Comparison of ENCODE assay signal across 9 mouse cellular contexts in the genomic region with DNA sequence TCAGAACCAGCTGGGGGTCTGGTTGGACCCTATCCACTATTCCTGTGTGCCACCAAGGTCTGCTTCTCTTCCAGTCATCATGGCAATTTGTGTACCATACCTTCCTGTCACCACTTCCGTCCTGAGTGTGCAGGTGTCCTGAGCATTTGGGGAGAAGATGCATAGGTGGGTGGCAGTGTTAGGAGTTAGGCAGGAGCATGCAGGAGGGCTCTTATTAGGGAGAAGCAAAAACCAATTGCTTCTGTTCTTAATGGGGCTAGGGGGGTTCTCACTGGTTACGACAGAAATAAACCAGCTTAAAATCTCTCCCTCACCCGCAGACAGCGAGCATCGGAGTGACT. TPM values are rescaled to one million over a fixed set of nuclear protein-coding genes. Genes with fewer than 3 reads are reported as not detected.
DNase-seq lines count a peak whose midpoint lies in the region; ATAC-seq and TF ChIP-seq lines count a peak whose summit lies in the region.
"Had no signal": no experiment of that assay in that cellular context is flagged by ENCODE, and none has a peak within 500 bp of the region (broad histone marks: within the 10 kb centered on the region; RNA-seq: fewer than 3 reads in every experiment).

No protein-coding gene starts in this region.

- H3K4me3 ChIP-seq in intestine, embryonic 14.5 days (ENCODE audit: low read depth, low read length): no peak overlapping the region
- H3K4me3 ChIP-seq in intestine, embryonic 15.5 days (replicated peaks): no peak overlapping the region
- H3K4me3 ChIP-seq in embryonic facial prominence, embryonic 12.5 days: no peak overlapping the region
- H3K4me3 ChIP-seq in hindbrain, embryonic 16.5 days (ENCODE audit: low read length): no peak overlapping the region
- H3K4me3 ChIP-seq in midbrain, embryonic 14.5 days (replicated peaks; ENCODE audit: low read depth, low read length): 0 out of 2 replicates have a peak overlapping the region, but pooled peaks have one; percentile 5
- H3K4me3 ChIP-seq in gastrocnemius, adult 2 months: no peak overlapping the region
- H3K4me3 ChIP-seq: heart, adult 2 months had no signal

- H3K27me3 ChIP-seq in intestine, embryonic 14.5 days (replicated peaks; ENCODE audit: control insufficient read depth, insufficient read depth, low read length): no peaks in the 10 kb centered on the region
- H3K27me3 ChIP-seq in intestine, embryonic 15.5 days (replicated peaks): no peaks in the 10 kb centered on the region
- no peaks in the 10 kb centered on the region for H3K27me3 ChIP-seq in embryonic facial prominence, embryonic 12.5 days
- no peaks in the 10 kb centered on the region for H3K27me3 ChIP-seq in hindbrain, embryonic 16.5 days (replicated peaks; ENCODE audit: control insufficient read depth, insufficient read depth, low read length)
- H3K27me3 ChIP-seq in midbrain, embryonic 14.5 days (ENCODE audit: control insufficient read depth, insufficient read depth, low read length): no peaks in the 10 kb centered on the region

- DNase-seq in intestine, embryonic 14.5 days (ENCODE audit: low spot score): no peak
- DNase-seq in midbrain, embryonic 14.5 days: no peak
- DNase-seq in right cerebral cortex, postnatal 14 days: no peak
- DNase-seq in thymus, postnatal 36 days: no peak
- DNase-seq in gastrocnemius, adult 2 months: no peak
- DNase-seq: heart, adult 2 months had no signal

- no peaks in the 10 kb centered on the region for H3K9me3 ChIP-seq in intestine, embryonic 14.5 days (ENCODE audit: control insufficient read depth, low read length)
- no peaks in the 10 kb centered on the region for H3K9me3 ChIP-seq in intestine, embryonic 15.5 days
- no peaks in the 10 kb centered on the region for H3K9me3 ChIP-seq in embryonic facial prominence, embryonic 12.5 days
- no peaks in the 10 kb centered on the region for H3K9me3 ChIP-seq in hindbrain, embryonic 16.5 days (ENCODE audit: control insufficient read depth, low read length)
- no peaks in the 10 kb centered on the region for H3K9me3 ChIP-seq in midbrain, embryonic 14.5 days (ENCODE audit: control insufficient read depth, low read length)

- no peaks in the 10 kb centered on the region for H3K36me3 ChIP-seq in intestine, embryonic 14.5 days (ENCODE audit: control insufficient read depth, insufficient read depth, low read length)
- no peaks in the 10 kb centered on the region for H3K36me3 ChIP-seq in intestine, embryonic 15.5 days
- H3K36me3 ChIP-seq in embryonic facial prominence, embryonic 12.5 days: no peaks in the 10 kb centered on the region
- no peaks in the 10 kb centered on the region for H3K36me3 ChIP-seq in hindbrain, embryonic 16.5 days (ENCODE audit: control insufficient read depth, insufficient read depth, low read length)
- no peaks in the 10 kb centered on the region for H3K36me3 ChIP-seq in midbrain, embryonic 14.5 days (ENCODE audit: control insufficient read depth, insufficient read depth, low read length)

- TF ChIP-seq CTCF in gastrocnemius, adult 2 months (IDR thresholded peaks at IDR 0.05): no peak

- no peak for ATAC-seq in intestine, embryonic 14.5 days (replicated peaks; ENCODE audit: low FRiP score, low TSS enrichment, low read depth)
- no peak for ATAC-seq in intestine, embryonic 15.5 days
- ATAC-seq in embryonic facial prominence, embryonic 12.5 days (ENCODE audit: insufficient number of reproducible peaks, insufficient read depth, low FRiP score, low TSS enrichment): no peak
- ATAC-seq in hindbrain, embryonic 16.5 days: peak; percentile 25
- peak; percentile 27 for ATAC-seq in midbrain, embryonic 14.5 days (ENCODE audit: low FRiP score, low TSS enrichment)

- peaks cover 4% of the 10 kb centered on the region; the same call in 1 of the 2 replicates for H3K4me1 ChIP-seq in intestine, embryonic 14.5 days (replicated peaks; ENCODE audit: control insufficient read depth, insufficient read depth, low read length)
- H3K4me1 ChIP-seq in intestine, embryonic 15.5 days (replicated peaks): peaks cover 6% of the 10 kb centered on the region; the same call in 1 of the 2 replicates
- H3K4me1 ChIP-seq in embryonic facial prominence, embryonic 12.5 days: peaks cover 9% of the 10 kb centered on the region; the same call in 1 of the 2 replicates
- H3K4me1 ChIP-seq in hindbrain, embryonic 16.5 days (ENCODE audit: control insufficient read depth, insufficient read depth, low read depth, low read length): peaks cover 8% of the 10 kb centered on the region
- peaks cover 8% of the 10 kb centered on the region for H3K4me1 ChIP-seq in midbrain, embryonic 14.5 days (ENCODE audit: control insufficient read depth, insufficient read depth, low read length)

- WGBS in intestine, embryonic 14.5 days: 47% methylated on average over 5 of the region's 5 CpGs
- 48% methylated on average over 5 of the region's 5 CpGs for WGBS in intestine, embryonic 15.5 days
- 34% methylated on average over 5 of the region's 5 CpGs for WGBS in embryonic facial prominence, embryonic 12.5 days
- WGBS in hindbrain, embryonic 16.5 days: 18% methylated on average over 5 of the region's 5 CpGs
- WGBS in midbrain, embryonic 14.5 days: 18% methylated on average over 5 of the region's 5 CpGs

- peak overlapping the region; percentile 11; the same call in 1 of the 2 replicates for H3K4me2 ChIP-seq in intestine, embryonic 14.5 days (ENCODE audit: low read length)
- H3K4me2 ChIP-seq in intestine, embryonic 15.5 days (replicated peaks): no peak overlapping the region
- peak overlapping the region; percentile 42; the same call in 1 of the 2 replicates for H3K4me2 ChIP-seq in embryonic facial prominence, embryonic 12.5 days (replicated peaks)
- peak overlapping the region; percentile 45 for H3K4me2 ChIP-seq in hindbrain, embryonic 16.5 days (ENCODE audit: low read length)
- peak overlapping the region; percentile 49 for H3K4me2 ChIP-seq in midbrain, embryonic 14.5 days (ENCODE audit: low read length)

- H3K27ac ChIP-seq in intestine, embryonic 14.5 days (ENCODE audit: low read depth): no peak overlapping the region
- H3K27ac ChIP-seq in intestine, embryonic 15.5 days: no peak overlapping the region
- no peak overlapping the region for H3K27ac ChIP-seq in embryonic facial prominence, embryonic 12.5 days
- H3K27ac ChIP-seq in hindbrain, embryonic 16.5 days (ENCODE audit: low read depth, low read length): no peak overlapping the region
- no peak overlapping the region for H3K27ac ChIP-seq in midbrain, embryonic 14.5 days (replicated peaks; ENCODE audit: low read depth, low read length)
- no peak overlapping the region for H3K27ac ChIP-seq in gastrocnemius, adult 2 months
- H3K27ac ChIP-seq: heart, adult 2 months had no signal

- H3K9ac ChIP-seq in intestine, embryonic 14.5 days (ENCODE audit: low read length): 0 out of 2 replicates have a peak overlapping the region, but pooled peaks have one; percentile 5
- H3K9ac ChIP-seq in intestine, embryonic 15.5 days: no peak overlapping the region
- H3K9ac ChIP-seq in embryonic facial prominence, embryonic 12.5 days: no peak overlapping the region
- peak overlapping the region; percentile 37; the same call in 1 of the 2 replicates for H3K9ac ChIP-seq in hindbrain, embryonic 16.5 days (ENCODE audit: low read depth, low read length)
- no peak overlapping the region for H3K9ac ChIP-seq in midbrain, embryonic 14.5 days (replicated peaks; ENCODE audit: low read length)

- intact Hi-C loops in gastrocnemius, adult 2 months (cut with DNase I): no loop called here

RNA-seq across cellular contexts. Expression of a gene that starts 56.4 kb away (rescaled TPM):
- 11.8 and 14.1 TPM in 2 replicates for polyA plus RNA-seq in intestine, embryonic 14.5 days (2014; fragmentation: Nextera tagmentation; extraction: Ambion mirVana)
- polyA plus RNA-seq in intestine, embryonic 15.5 days (2015; fragmentation: Nextera tagmentation; extraction: Ambion mirVana): 7.8 and 9.0 TPM in 2 replicates
- 49.2 and 50.6 TPM in 2 replicates for polyA plus RNA-seq in embryonic facial prominence, embryonic 12.5 days (2016; fragmentation: Nextera tagmentation; extraction: Ambion mirVana)
- polyA plus RNA-seq in hindbrain, embryonic 16.5 days (2015; fragmentation: Nextera tagmentation; extraction: Ambion mirVana): 20.7 and 21.6 TPM in 2 replicates
- 50.8 and 51.8 TPM in 2 replicates for polyA plus RNA-seq in midbrain, embryonic 14.5 days (2014; fragmentation: Nextera tagmentation; extraction: Ambion mirVana)
- total RNA-seq in gastrocnemius, adult 2 months (2021): under 1 TPM; 0.43 to 0.59 TPM

Comparison
In these comparisons a context has a peak if more than half of its experiments do, and no peak if none do; other contexts are left out.
1. H3K9ac ChIP-seq: peak in intestine, embryonic 14.5 days (single experiment) and hindbrain, embryonic 16.5 days (single experiment); none in intestine, embryonic 15.5 days (single experiment), embryonic facial prominence, embryonic 12.5 days (single experiment) and midbrain, embryonic 14.5 days (single experiment).
2. ATAC-seq: peak in hindbrain, embryonic 16.5 days (single experiment) and midbrain, embryonic 14.5 days (single experiment); none in intestine, embryonic 14.5 days (single experiment), intestine, embryonic 15.5 days (single experiment) and embryonic facial prominence, embryonic 12.5 days (single experiment).